Mouse (Mus musculus): ENCODE measurements around the gene Pmfbp1. TPM values are rescaled to one million over a fixed set of nuclear protein-coding genes. Genes with fewer than 3 reads are reported as not detected.

The Pmfbp1 gene
- polyA plus RNA-seq, 1 experiment: 0.26 TPM

- DNase-seq (ENCODE audit: extremely low spot score in 1 of 2, low spot score in 1 of 2): no peak
Observed at GRCm38 (mm10) chr8:109499009-109499717, 5.3 kb downstream of the Pmfbp1 start.

- no peak for DNase-seq (ENCODE audit: extremely low spot score in 1 of 2, low spot score in 1 of 2)
Observed at GRCm38 (mm10) chr8:109503566-109503965, 9.7 kb downstream of the Pmfbp1 start.

DNA sequence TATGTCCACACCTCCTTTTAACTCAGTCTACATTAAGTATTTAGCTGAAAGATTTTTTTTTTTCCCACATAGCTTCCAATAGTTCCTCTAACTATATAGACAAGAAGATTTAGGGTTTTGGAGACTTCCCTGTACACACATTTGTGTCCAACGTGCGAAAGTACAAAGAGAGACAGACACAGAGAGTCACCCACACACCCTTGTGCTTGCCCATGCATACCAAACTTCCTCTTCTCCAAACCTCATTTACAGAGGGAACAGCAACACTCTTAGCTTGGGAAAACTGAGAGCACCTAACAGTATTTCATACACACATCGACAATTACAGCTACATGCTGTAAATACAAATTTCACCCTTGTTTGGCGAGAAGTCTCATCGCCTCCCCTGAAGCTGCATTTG lies 11.7 kb downstream of the Pmfbp1 start:
- no peak for DNase-seq (ENCODE audit: extremely low spot score in 1 of 2, low spot score in 1 of 2)

- no peak for DNase-seq (ENCODE audit: extremely low spot score in 1 of 2, low spot score in 1 of 2)
Observed at GRCm38 (mm10) chr8:109524008-109524407, 30.2 kb downstream of the Pmfbp1 start.

GRCm38 (mm10) chr8:109535140-109535990 lies 41.5 kb downstream of the Pmfbp1 start:
- DNase-seq (ENCODE audit: extremely low spot score in 1 of 2, low spot score in 1 of 2): peak in 1 of 2 experiments; percentile 71

- DNase-seq (ENCODE audit: extremely low spot score in 1 of 2, low spot score in 1 of 2): peak; percentile 59 to 93
Observed at GRCm38 (mm10) chr8:109536703-109537102, 42.9 kb downstream of the Pmfbp1 start.

DNA sequence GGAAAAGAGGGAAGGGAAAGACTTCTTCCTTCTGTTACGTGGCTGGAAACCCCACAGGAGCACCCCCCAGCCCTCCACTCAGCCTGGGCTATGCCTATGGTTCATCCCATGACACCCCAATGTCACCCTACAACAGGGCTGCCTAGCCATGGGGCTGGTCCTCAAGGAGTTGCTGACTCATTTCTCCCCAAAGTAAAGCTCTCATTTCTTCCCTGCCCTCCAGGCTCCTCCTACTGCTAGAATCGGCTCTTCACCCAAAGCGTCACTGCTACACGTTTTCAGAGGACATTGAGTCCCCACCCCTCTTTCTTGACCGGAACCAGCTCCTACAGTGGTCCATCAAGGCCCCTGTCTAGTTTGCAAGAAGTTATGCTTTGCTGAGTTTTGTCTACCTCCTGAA lies 48.3 kb downstream of the Pmfbp1 start:
- DNase-seq (ENCODE audit: extremely low spot score in 1 of 2, low spot score in 1 of 2): no peak

- DNase-seq (ENCODE audit: extremely low spot score in 1 of 2, low spot score in 1 of 2): peak; percentile 38 to 64
Observed at GRCm38 (mm10) chr8:109542748-109543519, 49.1 kb downstream of the Pmfbp1 start.

- DNase-seq (ENCODE audit: extremely low spot score in 1 of 2, low spot score in 1 of 2): no peak
Observed at GRCm38 (mm10) chr8:109544049-109544448, 50.2 kb downstream of the Pmfbp1 start.

- DNase-seq (ENCODE audit: extremely low spot score in 1 of 2, low spot score in 1 of 2): peak in 1 of 2 experiments; percentile 26
Observed at GRCm38 (mm10) chr8:109551663-109552062, 57.8 kb downstream of the Pmfbp1 start.

DNA sequence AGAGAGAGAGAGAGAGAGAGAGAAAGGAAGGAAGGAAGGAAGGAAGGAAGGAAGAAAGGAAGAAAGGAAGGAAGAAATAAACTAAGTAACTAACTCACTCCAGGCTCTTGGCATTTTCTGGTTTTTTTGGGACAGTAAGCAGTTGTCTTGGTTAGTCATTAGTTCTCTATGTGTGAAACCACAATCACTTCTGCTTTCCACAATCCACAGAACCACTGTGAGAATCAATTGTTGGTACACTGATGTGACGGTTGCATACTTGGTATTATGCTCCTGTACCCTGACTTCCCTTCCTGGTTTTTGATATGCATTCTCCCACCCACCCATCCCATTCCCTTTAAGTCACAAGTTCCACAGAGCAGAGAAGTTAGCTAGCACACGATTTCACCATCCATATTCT lies 70.1 kb downstream of the Pmfbp1 start:
- DNase-seq (ENCODE audit: extremely low spot score in 1 of 2, low spot score in 1 of 2): no peak

DNA sequence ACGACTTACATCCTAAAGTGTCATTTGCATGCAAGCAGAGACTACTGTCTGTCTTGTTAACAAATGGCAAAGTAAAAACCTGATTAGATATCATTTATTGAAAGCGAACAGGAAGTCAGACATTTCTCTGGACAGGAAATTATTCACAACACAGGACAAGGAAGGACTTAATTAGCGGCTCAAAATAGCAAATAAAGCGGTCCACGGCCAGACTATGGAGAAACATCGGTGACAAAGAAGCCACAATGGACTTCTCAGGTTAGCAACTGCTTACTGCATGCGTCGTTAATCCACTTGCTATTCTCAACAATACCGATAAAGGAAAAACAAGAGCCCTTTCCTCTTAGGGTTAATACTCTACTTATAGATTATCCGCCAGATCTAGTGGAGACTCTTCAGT lies 70.9 kb downstream of the Pmfbp1 start:
- DNase-seq (ENCODE audit: extremely low spot score in 1 of 2, low spot score in 1 of 2): no peak

DNA sequence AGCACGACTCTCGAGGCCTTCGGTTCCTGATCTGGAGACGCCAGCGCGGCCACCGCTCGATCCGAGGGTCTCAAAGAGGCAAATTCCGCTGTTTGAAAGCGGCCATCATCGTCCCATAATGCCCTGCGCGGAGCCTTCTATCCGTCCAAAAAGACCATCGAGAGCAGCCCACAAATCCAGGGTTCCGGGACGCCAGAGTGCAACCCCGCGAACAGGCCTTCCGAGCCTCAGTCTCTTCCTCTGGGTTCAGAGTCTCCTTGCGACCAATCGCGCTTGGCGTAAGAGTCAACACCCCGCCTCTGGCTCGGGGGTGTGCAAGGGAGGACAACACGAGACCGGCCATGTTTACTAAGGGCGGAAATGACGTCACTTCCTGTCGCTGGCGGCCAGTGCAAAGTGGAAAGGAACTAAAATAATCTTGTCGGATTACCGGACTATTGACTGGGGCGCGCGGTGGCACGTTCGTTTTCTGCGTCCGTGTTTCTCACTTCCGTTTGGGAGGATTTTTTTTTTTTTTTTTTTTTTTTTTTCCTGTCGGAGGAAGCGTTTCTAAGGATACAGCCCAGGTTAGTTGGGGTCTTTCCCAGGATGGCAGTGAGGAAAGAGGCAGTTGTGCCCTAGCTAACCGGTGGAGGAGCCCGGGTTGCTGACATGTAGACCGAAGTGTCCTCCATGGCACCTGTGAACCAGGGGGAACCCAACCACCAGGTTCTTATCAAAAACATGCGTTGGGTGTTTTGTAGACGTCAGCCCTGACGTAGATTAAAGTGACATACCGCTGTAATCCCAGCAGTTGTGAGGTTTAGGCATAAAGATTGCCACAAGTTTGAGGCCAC lies 71.9 kb downstream of the Pmfbp1 start, which contains the start of the genes Dhx38 and Txnl4b:
TSS of gene Dhx38 (minus strand) at position 364 of the 836 bp plus-strand sequence.
TSS of gene Txnl4b (plus strand) at position 395 of the 836 bp plus-strand sequence.
- DNase-seq (ENCODE audit: extremely low spot score in 1 of 2, low spot score in 1 of 2): peak; percentile 99 to 100

- DNase-seq (ENCODE audit: extremely low spot score in 1 of 2, low spot score in 1 of 2): no peak
Observed at GRCm38 (mm10) chr8:109571139-109571538, 77.3 kb downstream of the Pmfbp1 start.

- no peak for DNase-seq (ENCODE audit: extremely low spot score in 1 of 2, low spot score in 1 of 2)
Observed at GRCm38 (mm10) chr8:109576311-109576710, 82.5 kb downstream of the Pmfbp1 start.

DNA sequence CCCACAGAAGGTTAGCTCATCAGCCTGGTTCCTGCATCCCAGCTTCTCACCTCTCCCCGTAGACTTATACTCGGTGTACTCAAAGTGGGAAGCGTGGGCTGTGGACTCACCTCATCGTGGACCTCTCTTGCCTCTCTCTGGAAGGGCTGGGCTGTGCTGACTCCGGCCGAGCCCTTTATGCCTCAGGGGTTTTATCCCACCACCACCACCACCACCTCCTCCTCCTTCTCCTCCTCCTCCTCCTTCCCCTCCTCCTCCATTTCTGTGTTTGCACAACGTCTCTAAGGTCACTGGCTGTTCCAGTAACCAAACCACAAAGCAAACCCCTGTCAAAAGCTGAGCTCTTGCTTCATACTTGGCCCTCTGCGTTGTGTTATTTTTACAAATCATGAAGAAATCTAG lies 85.1 kb downstream of the Pmfbp1 start, which contains the start of gene Hp:
TSS of gene Hp (minus strand) at position 273 of the 402 bp plus-strand sequence.
- no peak for DNase-seq (ENCODE audit: extremely low spot score in 1 of 2, low spot score in 1 of 2)

DNA sequence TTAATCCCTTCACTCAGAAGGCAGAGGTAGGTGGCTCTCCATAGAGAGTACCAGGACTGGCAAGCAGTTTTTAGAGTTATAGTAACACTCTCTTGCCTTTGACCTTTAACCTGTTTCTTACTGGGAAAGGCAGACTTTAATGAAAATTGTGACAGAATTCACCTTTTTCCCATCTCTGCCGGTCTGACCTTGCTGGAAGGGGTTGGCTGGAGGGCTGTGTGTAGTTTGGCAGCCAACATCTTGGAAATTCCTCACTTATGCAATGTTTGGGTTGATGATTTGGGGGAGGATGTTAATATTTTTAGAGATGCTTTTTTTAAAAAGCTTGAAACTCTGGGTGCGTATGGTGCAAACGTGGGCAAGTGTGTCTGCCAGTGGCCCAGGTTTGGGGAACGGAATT lies 90.5 kb downstream of the Pmfbp1 start:
- DNase-seq (ENCODE audit: extremely low spot score in 1 of 2, low spot score in 1 of 2): no peak

DNA sequence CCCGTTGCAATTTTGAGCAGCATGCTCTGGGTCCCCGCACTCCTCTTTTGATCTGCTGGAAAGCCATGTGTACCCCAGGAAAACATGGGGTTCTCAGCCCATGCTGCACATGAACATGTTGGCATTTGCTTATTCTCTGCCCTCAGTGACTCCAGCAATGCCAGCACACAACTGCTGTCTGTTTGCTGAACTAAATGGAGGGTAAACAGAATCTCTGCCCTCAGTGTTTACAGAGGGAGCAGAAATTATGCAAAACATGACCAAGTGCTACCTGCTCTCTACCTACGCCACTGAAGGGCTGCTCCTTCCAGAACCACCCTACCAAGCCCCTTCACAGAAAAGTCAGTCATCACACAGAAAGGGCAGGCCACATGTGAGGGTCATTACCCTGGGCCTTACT lies 91.0 kb downstream of the Pmfbp1 start:
- no peak for DNase-seq (ENCODE audit: extremely low spot score in 1 of 2, low spot score in 1 of 2)

DNA sequence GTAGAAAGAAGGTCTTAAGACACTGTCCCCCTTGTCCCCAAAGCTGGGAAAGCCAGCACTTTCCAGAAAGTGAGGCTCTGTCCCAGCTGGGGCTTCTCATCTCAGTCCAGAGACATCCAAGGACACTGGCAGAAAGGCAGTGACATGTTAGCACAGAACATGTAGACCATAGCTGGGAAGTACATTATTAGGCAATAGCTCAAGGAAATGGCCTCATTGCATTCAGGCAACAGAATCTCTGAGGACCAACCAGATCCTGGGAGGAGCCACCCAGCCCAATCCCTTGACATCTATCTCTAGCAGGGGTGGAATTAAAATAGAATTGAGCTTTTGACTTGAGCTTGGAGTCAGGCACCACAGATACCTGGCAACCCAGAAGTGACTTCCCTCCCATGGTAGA lies 91.8 kb downstream of the Pmfbp1 start:
- no peak for DNase-seq (ENCODE audit: extremely low spot score in 1 of 2, low spot score in 1 of 2)

DNA sequence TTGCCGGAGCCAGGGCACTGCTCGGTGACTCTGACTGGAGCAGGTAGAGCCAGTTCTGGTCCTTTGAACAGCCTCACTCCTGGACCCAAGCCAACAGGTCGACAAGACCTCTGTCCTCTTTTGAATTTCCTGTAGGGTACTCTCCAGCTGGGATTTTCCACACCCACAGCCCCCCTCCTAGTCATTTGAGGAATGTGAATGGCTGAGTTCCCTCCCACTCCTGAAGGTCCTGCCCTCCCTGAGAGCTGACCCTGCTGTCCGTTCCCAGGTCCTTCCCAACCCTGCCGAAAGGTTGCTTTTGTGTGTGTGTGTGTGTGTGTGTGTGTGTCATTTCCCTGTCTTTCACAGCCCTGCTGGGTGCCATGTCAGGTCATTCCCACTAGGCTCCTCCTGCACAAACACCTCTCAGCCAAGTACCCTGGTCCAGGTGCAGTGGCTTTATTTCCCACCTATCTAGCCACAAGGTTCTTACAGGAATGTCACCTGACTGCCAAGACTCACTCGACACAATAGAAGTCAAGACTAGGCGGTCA lies 93.2 kb downstream of the Pmfbp1 start:
- no peak for DNase-seq (ENCODE audit: extremely low spot score in 1 of 2, low spot score in 1 of 2)
